Mouse (Mus musculus): ENCODE measurements around the gene Slc3a2.

The Slc3a2 gene

GRCm38 (mm10) chr19:8662337-8662736 lies 60.8 kb downstream of the Slc3a2 start:
- DNase-seq (ENCODE audit: inconsistent ontology term): no peak

- DNase-seq (ENCODE audit: inconsistent ontology term): no peak
Measured at GRCm38 (mm10) chr19:8661821-8662307, 61.3 kb downstream of the Slc3a2 start.

Data from Muller cell, postnatal 12 days (primary cell).